Mouse (Mus musculus) splenic B cell, adult 2 months (primary cell): ENCODE measurements around the gene Nicn1.
"Not testable (repeated sequence)": the region's sequence is repeated elsewhere in the genome, so short reads cannot be mapped to it uniquely, and the experiment has no call there.

Experiments
- DNase-seq: peaks from one replicate; pipeline ENCODE4 v3.0.0-alpha.2; 2011; ENCODE audit warnings: low read depth, low spot score
- H3K27me3 ChIP-seq: 2 replicates; pipeline ENCODE4 v1.6.1; 2012; ENCODE audit warnings: mild to moderate bottlenecking, low read length, moderate library complexity, mixed read lengths; ENCODE audit not compliant: control insufficient read depth, poor library complexity, insufficient read depth, severe bottlenecking
- H3K36me3 ChIP-seq: 2 replicates; pipeline ENCODE4 v1.6.1; 2012; ENCODE audit warnings: mild to moderate bottlenecking, low read length, moderate library complexity, mixed read lengths; ENCODE audit not compliant: control insufficient read depth, poor library complexity, insufficient read depth, severe bottlenecking

Nicn1 gene

DNA sequence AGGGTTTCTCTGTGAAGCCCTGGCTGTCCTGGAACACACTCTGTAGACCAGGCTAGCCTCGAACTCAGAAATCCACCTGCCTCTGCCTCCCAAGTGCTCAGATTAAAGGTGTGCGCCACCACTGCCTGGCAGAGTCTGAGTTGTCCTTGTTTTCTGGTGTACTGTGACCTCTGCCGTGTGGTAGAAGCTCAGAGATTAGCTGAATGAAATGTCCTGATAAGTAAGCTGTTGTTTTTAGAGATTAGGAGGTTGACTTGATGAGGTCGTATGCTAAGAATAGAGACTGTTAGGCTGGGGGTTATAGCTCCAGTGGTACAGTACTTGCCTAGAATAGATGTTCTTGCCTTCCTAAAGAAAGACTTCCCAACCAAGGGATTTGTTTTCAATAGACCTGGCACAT, 14.5 kb downstream of the Nicn1 start:
- Histone ChIP-seq H3K27me3 (no peaks in the 10 kb centered on the region), H3K36me3 (0 out of 2 replicates have a peak, but pooled peaks cover 1% of the 10 kb centered on the region)
- DNase-seq, result no peak

DNA sequence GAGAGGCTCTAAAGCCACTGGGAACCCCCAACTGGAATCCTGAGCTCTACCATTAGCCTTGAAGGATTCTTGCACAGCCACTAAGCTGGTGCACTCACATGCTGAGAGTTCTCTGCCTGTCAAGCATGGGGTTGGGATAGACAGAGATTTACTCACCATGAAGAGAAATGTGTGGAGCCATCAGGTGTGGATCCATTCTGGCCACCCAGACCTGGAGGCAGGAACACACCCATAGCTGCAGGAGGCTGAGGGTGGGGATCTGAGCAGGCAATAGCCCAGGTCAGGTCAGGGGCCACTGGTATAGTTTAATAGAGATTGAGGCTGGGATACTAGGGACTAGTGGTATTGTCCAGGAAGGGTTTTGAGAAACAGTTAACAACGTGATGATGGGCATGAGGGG, 14.9 kb downstream of the Nicn1 start:
- no peak for DNase-seq
- Histone ChIP-seq H3K27me3 (no peaks in the 10 kb centered on the region), H3K36me3 (0 out of 2 replicates have a peak, but pooled peaks cover 1% of the 10 kb centered on the region)

DNA sequence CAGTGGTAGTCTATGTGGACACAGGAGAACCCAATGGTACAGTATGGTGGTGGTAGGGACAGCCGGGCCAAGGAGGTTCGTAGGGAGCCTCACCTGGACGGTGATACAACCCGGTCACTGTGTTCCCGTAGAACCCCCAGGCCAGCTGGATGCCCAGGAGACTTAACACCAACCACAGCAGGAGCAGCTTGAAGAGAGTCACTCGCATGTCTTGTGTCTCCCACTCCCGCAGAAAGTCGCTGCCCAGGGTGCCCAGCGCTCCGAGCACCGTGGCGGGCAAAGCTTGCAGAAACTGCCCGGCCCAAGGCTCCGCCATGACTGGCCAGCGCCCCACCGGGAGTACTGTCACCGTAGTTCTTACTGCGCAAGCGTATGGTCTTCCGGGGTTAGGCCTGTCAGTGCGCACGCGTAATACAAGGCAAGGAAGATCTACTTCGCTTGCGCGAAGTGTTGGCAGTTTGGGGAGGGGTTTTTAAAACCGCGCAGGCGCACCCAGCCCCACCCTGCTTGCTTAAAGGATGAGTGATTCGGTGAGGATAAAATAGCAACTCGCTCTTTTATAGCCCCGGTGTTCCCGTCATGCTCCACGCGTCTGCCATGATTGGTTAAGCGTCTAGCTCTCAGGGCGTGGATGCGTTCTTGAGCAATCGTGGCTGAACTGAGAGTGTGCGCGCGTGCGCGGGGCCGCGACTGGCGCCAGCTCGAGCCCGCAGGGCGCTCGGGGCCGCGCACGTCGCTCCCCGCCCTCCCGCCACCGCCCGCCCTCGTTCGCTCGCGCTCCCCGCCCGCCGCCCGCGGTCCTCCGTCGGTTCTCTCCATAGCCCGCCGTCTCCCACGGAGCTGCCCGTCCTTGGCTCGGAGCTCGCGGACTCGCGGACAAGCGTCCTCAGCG, 15.6 kb downstream of the Nicn1 start, which contains the start of the genes Rhoa and Tcta:
TSS of gene Rhoa (plus strand) at position 501 of the 892 bp plus-strand sequence.
TSS of gene Tcta (minus strand) at position 532 of the 892 bp plus-strand sequence.
- peak; percentile 100 for DNase-seq
- H3K27me3 ChIP-seq, result no peaks in the 10 kb centered on the region
- peaks cover 1% of the 10 kb centered on the region; the same call in 1 of the 2 replicates for H3K36me3 ChIP-seq

DNA sequence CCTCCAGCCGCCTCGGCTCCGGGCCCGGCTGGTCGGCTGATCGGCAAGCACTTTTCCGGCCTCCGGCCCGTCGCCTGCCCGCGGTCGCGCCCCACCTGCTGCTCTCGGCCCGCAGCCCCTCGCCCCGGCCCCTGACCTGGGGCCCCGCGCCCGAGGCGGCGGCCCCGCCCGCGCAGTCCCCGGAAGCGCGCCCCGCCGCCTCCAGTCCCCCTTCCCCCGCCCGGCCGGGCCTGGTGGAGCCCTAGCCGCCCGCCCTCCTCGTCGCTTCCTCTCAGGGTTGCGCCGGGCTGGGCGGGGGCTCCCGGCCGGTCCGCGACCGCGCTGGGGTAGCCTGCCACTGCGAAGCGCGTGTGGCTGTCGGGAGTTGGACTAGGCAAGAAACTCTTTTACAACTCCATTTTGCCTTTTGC, 16.3 kb downstream of the Nicn1 start:
- DNase-seq, result peak; percentile 90
- H3K36me3 ChIP-seq, result peaks cover 1% of the 10 kb centered on the region; the same call in 1 of the 2 replicates

DNA sequence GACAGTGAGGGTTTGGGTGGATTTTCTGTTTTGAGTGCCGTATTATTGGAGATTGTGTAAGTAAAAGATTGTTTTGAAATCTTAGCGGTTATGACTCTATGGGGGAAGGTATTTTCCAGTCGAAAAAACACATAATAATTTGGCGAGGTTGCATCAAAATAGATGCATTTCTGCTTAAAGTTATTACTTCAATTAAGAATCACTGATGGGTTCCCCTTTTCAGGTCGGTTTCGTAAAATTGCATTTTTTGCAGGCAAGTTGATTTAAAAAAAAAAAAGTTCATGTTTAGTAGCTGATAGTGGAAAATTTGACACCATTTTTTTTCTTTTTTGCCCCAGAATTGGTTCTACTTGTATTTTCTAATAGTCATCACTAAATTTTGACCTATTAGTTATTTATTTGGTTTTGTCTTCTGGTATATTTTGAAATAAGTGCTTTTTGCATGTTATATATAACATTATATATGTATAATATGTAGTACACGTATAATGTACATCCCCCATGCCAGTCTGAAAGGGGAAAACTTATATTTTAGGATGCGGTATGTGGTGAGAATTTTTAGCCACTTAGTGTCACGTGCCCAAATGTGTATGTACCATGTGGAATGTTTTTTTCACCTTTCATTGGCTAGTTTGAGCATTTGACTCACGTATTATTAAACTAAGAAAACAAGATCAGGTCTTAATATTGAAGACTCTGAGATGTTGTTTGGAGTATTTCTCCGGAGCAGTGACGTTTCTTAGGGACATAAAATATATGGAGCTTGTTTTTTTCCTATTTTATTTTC, 17.0 kb downstream of the Nicn1 start:
- peak; percentile 61 for DNase-seq
- Histone ChIP-seq H3K27me3 (no peaks in the 10 kb centered on the region), H3K36me3 (peaks cover 1% of the 10 kb centered on the region)

More for the DNA sequence above, 16.3 kb downstream of the Nicn1 start:
- H3K27me3 ChIP-seq, result no peaks in the 10 kb centered on the region

DNA sequence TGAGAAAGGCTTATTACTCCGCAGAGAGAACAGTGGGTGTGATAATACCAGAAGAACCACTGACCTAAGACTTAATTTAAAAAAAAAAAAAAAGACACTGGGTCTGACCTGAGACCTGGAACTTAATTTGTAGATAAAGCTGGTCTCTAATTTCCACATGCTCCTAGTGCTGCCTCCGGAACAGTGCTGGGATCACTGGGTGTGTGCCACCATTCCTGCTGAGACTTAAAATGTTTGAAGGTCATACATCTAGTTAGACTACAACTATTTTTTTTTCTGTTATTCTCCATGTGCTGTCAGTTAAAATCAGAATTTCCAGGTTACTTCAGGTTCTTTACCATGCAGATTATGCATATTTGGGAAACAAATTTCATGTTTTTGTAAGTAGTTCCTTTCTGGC, 17.9 kb downstream of the Nicn1 start:
- no peak for DNase-seq
- Histone ChIP-seq H3K36me3 (no peaks in the 10 kb centered on the region; the same call in none of the 2 replicates), H3K27me3 (no peaks in the 10 kb centered on the region)

DNA sequence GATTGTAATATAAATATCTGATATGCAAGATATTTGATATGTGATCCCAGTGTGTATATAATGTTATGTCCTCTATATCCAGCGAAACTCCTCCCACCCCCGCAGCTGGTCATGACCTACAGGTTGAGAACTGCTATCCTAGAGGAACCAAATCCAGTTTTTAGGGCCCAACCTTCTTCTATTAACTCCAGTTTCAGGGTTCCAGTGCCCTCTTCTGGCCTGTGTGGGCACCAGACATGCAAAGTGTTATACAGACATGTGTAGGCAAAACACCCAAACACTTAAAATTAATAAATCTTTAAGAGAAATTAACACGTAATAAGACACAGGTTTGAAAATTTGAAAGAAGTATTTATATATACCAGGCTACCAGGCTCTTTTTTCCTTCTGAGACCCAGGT, 27.3 kb downstream of the Nicn1 start:
- Histone ChIP-seq H3K27me3 (no peaks in the 10 kb centered on the region), H3K36me3 (peaks cover 14% of the 10 kb centered on the region; the same call in 1 of the 2 replicates)
- peak; percentile 45 for DNase-seq

DNA sequence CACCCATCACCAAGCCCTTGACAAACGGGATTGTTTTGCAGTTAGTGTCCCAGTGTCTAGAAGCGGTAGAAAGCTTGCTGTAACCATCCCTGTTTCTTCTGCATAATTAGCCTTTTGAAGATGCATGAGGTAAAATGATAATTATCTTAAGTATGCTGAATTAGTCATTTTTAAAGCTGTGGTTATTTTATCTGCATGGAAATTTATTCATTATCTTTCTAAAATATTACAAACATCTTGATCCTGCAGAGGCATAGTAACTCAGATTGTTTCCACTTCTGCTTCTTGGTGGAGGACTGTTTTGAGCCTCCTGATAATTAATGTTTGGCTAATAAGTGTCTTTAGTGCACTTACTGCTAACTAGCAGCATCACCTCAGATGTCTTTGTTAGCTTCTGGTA, 28.2 kb downstream of the Nicn1 start:
- H3K36me3 ChIP-seq, result peaks cover 14% of the 10 kb centered on the region; the same call in 1 of the 2 replicates
- no peak for DNase-seq
- no peaks in the 10 kb centered on the region for H3K27me3 ChIP-seq

DNA sequence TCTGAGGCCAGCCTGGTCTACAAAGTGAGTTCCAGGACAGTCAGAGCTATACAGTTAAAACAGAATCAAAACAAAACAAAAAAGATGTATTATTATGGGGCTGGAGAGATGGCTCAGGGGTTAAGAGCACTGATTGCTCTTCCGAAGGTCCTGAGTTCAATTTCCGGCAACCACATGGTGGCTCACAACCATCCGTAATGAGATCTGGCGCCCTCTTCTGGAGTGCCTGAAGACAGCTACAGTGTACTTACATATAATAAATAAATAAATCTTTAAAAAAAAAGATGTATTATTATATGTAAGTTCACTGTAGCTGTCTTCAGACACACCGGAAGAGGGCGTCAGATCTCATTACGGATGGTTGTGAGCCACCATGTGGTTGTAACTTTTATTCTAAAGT, 31.8 kb downstream of the Nicn1 start:
- not testable (repeated sequence) for H3K27me3 ChIP-seq, DNase-seq
- peaks cover 10% of the 10 kb centered on the region; the same call in 1 of the 2 replicates for H3K36me3 ChIP-seq

DNA sequence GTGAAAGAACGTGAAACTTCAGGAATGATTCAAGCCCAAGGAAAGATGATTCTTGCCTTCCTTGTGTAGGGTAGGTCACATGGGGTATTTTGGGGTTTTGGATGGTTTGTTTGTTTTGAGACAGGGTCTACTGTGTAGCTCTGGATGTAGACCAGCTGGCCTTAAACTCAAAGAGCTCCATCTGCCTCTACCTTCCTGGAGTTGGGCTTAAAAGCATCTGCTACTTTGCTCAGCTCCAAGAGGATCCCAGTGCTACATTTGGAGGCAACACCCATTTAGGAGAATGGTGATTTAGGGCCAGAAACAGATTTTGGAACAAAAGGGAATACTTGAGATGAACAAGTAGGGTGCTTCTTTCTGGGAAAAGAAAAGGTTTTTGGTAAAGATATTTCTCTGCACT, 34.6 kb downstream of the Nicn1 start:
- no peak for DNase-seq
- H3K36me3 ChIP-seq, result peaks cover 15% of the 10 kb centered on the region; the same call in 1 of the 2 replicates
- H3K27me3 ChIP-seq, result no peaks in the 10 kb centered on the region

DNA sequence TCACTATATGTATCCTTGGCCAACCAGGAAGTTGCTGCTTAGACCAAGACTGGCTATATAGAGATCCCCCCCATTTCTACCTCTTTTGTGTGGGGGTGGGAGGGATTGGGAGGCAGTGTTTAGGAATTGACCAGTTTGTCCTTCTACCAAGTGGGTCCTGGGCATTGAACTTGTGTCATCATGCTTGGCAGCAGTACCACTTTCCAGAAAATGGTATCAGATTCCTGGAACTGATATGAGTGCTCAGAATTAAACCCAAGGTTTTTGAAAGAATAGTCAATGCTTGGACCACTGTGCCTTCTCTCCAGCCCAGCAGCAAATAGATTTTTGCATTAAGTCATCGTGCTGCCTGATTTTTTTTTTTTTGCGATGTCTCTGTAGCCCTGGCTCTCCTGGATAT, 35.6 kb downstream of the Nicn1 start:
- no peak for DNase-seq

DNA sequence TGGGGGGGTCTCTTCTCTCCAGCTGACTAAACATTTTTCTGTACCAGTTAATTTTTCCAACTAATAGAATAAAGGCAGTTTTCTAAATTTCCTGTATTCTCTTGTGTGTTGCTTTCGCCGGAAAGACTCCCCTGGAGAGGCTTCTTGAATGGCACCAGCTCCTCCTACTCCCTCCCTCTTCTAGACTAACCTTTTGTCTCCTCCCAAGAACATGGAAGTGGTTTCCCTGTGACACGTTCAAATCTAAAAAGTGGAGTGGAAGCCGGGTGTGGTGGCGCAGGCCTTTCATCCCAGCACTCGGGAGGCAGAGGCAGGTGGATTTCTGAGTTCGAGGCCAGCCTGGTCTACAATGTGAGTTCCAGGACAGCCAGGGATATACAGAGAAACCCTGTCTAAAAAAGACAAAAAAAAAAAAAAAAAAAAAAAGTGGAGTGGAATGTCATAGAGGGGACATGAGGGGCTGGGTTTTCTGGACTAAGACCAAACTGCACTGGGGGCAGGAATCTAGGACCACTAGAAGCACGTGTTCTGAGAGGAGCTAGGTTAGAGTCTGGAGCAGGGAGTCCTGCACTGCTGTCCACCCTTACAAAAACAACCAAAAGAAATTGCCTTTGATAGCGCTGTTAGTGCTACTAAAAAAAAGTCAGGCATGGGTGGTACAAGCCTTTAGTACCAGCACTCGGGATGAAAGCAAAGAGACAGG, 47.8 kb downstream of the Nicn1 start:
- DNase-seq, result no peak

More for the DNA sequence above, 35.6 kb downstream of the Nicn1 start:
- Histone ChIP-seq H3K27me3 (no peaks in the 10 kb centered on the region), H3K36me3 (peaks cover 15% of the 10 kb centered on the region; the same call in 1 of the 2 replicates)

DNA sequence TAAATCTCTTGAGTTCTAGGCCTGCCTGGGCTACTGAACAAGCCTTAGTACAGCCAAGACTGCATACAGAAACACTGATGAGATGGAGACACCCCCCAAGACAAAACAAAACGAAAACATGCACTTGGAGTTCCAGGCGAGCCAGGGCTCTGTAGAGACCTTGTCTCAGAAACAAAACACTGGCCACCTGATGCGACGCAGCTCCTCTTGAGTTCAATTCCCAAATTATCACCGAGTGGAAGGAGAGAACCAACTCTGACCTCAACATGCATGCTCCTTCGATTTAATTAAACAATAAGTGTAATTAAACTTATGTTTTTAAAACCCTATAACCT, 48.3 kb downstream of the Nicn1 start:
- Histone ChIP-seq H3K36me3 (peaks cover 5% of the 10 kb centered on the region), H3K27me3 (no peaks in the 10 kb centered on the region)
- DNase-seq, result peak; percentile 16

More for the DNA sequence above, 47.8 kb downstream of the Nicn1 start:
- no peaks in the 10 kb centered on the region for H3K27me3 ChIP-seq
- H3K36me3 ChIP-seq, result peaks cover 5% of the 10 kb centered on the region
